Mouse (Mus musculus) left cerebral cortex, adult 2 months (tissue): ENCODE results near the gene Fkbp4. TPM values are rescaled to one million over a fixed set of nuclear protein-coding genes. Genes with fewer than 3 reads are reported as not detected.

Experiments
- DNase-seq, 2 experiments: peaks; one replicate each; pipeline ENCODE4 v3.0.0; 2021 to 2022; ENCODE audit warnings: low spot score in 2 of 2, mixed read lengths in 1 of 2; ENCODE audit errors: extremely low spot score in 1 of 2
- H3K27ac ChIP-seq: fragments of 200-600 bp; 2 replicates; pipeline ENCODE4 v1.8.1; 2022
- H3K4me3 ChIP-seq: fragments of 200-600 bp; 2 replicates; pipeline ENCODE4 v1.8.1; 2022
- CTCF ChIP-seq: fragments of 200-600 bp; IDR thresholded peaks from 2 replicates; pipeline ENCODE4 v1.8.1; 2022; ENCODE audit warnings: antibody characterized with exemption, mild to moderate bottlenecking, moderate library complexity
- intact Hi-C: fragments of 180-260 bp; cut with DNase I; formaldehyde crosslinking; loops from one replicate; pipeline ENCODE4 v1.15.1; 2025
- total RNA-seq, 2 experiments: library from RNA; stranded (reverse); gene quantifications; 2 replicates each; pipeline ENCODE4 v1.2.3; 2021

The Fkbp4 gene
- total RNA-seq, 2 experiments from 2014 or later: 118 TPM

DNA sequence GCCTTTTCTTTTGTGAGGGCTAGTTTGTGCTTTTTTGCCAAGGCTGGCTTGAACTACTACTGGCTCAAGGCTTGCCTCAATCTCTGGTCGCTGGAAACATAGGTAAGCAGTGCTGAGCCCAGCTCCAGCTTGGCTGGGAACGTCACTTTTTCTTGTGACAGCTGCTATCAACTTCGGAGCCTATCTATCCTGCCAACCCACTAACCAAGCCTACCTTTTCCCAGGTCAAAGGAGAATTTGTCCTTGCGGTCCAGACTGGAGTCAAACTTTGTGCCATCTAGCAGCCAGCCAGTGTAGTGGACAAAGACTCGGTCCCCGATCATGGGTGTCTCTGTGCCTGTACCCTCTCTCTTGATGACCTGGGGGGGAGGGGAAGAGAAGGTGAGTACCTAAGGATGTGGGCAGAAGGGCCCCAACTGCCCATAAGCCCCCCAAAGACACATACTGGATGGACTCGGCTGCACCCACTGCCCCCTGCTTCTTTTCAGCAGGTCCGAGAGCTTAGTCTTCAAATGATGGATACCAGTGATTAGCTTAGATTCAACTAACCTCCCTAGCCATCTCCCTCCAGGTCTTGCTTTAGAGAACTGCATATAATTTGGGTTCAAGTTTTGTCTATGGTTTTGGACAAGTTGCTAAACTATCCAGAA is 2.0 kb downstream of the Fkbp4 start:
- intact Hi-C loops: loop anchor here (5.0 to 10.0 kb wide), 2 partner anchors 41 to 1098 kb away; partner anchors contain the start of gene Gabarapl1
- Histone ChIP-seq H3K27ac (no peak overlapping the region), H3K4me3 (no peak overlapping the region)
- DNase-seq: no peak
- no peak for TF ChIP-seq CTCF

GRCm38 (mm10) chr6:128435474-128435873 is 3.0 kb downstream of the Fkbp4 start:
- no peak for TF ChIP-seq CTCF
- no peak overlapping the region for H3K4me3 ChIP-seq
- no peak overlapping the region for H3K27ac ChIP-seq
- intact Hi-C loops: loop anchor here (5.0 to 10.0 kb wide), 2 partner anchors 42 to 1099 kb away; partner anchors contain the start of gene Gabarapl1
- DNase-seq: no peak

DNA sequence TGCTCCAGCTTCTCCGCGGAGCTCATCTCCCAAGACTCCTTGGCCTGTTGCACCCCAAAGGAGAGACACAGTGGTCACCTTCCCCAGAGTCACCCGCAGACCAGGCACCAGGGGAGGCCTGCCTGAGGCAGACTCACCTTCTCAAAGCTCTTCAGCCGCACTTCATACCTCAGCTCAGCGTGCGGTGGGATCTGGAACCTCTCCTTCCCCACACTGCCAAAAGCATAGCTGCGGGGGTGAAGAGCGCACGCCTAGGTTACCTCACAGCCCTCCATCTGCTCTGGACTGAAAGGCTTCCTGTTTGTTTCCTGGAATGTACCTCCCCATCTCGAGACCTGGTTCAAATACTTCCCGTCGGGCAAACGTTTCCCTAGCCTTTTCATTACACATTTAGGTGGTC is 4.9 kb downstream of the Fkbp4 start:
- H3K27ac ChIP-seq: no peak overlapping the region
- intact Hi-C loops: loop anchor here (10.0 kb wide), 1 partner anchor 1101 kb away; the partner anchor contains the start of gene Gabarapl1
- no peak for TF ChIP-seq CTCF
- H3K4me3 ChIP-seq: no peak overlapping the region
- no peak for DNase-seq

GRCm38 (mm10) chr6:128432356-128432915 is 6.0 kb downstream of the Fkbp4 start:
- TF ChIP-seq CTCF: no peak
- intact Hi-C loops: loop anchor here (10.0 kb wide), 1 partner anchor 1102 kb away; the partner anchor contains the start of gene Gabarapl1
- Histone ChIP-seq H3K4me3 (no peak overlapping the region), H3K27ac (no peak overlapping the region)
- DNase-seq: no peak

GRCm38 (mm10) chr6:128429826-128430225 is 8.7 kb downstream of the Fkbp4 start:
- no peak for TF ChIP-seq CTCF
- Histone ChIP-seq H3K4me3 (no peak overlapping the region), H3K27ac (no peak overlapping the region)
- intact Hi-C loops: loop anchor here (10.0 kb wide), 1 partner anchor 1105 kb away; the partner anchor contains the start of gene Gabarapl1
- DNase-seq: no peak

DNA sequence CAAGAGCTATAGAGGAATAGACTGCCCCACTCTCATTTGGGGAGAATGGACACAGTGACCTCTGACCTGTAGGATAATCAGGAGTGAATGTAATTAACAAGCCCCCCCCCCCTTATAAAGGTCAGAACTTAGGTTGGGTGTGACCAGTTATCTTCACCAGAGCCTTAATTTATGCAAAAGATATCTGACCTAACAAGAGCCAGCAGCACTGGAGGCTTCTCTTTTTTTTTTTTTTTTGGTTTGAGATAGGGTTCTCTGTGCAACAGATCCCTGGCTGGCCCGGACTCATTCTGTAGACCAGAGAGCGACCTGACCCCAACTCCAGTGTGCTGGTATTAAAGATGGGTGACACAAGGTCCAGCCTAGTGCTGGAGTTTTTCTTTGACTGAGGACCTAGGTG is 9.2 kb downstream of the Fkbp4 start:
- intact Hi-C loops: no loop called here
- no peak for DNase-seq
- Histone ChIP-seq H3K4me3 (no peak overlapping the region), H3K27ac (no peak overlapping the region)
- TF ChIP-seq CTCF: no peak

GRCm38 (mm10) chr6:128427571-128427970 is 10.9 kb downstream of the Fkbp4 start:
- no peak overlapping the region for H3K4me3 ChIP-seq
- intact Hi-C loops: no loop called here
- no peak overlapping the region for H3K27ac ChIP-seq
- no peak for DNase-seq
- no peak for TF ChIP-seq CTCF

DNA sequence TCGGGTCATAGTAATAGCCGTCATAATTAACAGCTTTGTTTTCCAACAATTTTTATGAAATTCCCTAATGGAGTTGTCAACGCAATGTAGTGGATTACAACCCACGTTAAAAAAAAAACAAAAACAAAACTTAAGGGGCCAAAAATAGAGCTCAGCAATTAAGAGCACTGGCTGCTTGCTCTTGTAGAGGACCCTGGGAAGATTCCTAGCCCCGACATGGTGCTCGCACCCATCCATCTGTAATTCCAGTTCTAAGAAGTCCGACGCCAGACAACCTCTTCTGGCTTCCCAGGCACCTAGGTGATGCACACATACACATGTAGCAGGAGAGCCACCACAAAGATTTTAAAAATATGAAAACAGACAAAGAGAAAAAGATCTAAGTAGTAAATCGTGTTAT is 13.4 kb downstream of the Fkbp4 start:
- H3K4me3 ChIP-seq: peak overlapping the region; percentile 68
- H3K27ac ChIP-seq: peak overlapping the region; percentile 100
- intact Hi-C loops: no loop called here
- DNase-seq: no peak
- TF ChIP-seq CTCF: no peak

- no peak for TF ChIP-seq CTCF
- peak; percentile 94 to 95 for DNase-seq
- intact Hi-C loops: no loop called here
- H3K4me3 ChIP-seq: peak within 1 kb of the TSS; percentile 68
- peak within 1 kb of the TSS; percentile 100 for H3K27ac ChIP-seq
These were observed 14.0 kb downstream of the Fkbp4 start, which contains the start of gene Itfg2 for GRCm38 (mm10) chr6:128424269-128425019. Gene Itfg2 (minus strand): TSS chr6:128424931.

- TF ChIP-seq CTCF: no peak
- Histone ChIP-seq H3K4me3 (peak overlapping the region; percentile 68), H3K27ac (peak overlapping the region; percentile 100)
- no peak for DNase-seq
- intact Hi-C loops: no loop called here
These were observed 14.8 kb downstream of the Fkbp4 start for GRCm38 (mm10) chr6:128423496-128424268.

DNA sequence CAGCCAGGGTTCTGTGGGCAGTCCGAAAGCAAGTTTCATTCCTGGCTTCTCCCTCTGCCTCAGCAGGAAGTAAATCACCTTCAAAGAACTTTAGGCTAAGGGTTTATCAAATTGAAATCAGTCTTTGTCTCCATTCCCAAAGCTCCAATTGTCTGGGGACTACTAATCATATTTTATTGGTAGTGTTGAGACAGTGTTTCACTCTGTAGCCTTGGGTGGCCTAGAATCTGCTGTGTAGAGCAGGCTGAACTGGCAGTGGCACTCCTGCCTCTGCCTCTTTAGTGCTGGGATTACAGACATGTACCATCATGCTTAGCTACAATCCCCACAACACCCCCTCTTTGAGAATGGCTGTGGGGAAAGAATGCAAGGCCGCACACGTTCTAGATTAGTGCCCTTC is 17.0 kb downstream of the Fkbp4 start:
- H3K27ac ChIP-seq: peak overlapping the region; percentile 78
- TF ChIP-seq CTCF: no peak
- DNase-seq: no peak
- intact Hi-C loops: no loop called here
- H3K4me3 ChIP-seq: no peak overlapping the region
